Mouse (Mus musculus): Measurements from ENCODE around the gene Layn.

Layn gene

GRCm38 (mm10) chr9:51031603-51032002, 45.3 kb downstream of the Layn start:
- peak; percentile 81 for DNase-seq

GRCm38 (mm10) chr9:51030147-51030546, 46.7 kb downstream of the Layn start:
- peak; percentile 87 for DNase-seq

- DNase-seq, result no peak
These were observed 49.9 kb downstream of the Layn start for GRCm38 (mm10) chr9:51026952-51027351.

- DNase-seq, result no peak
These were observed 55.6 kb downstream of the Layn start for GRCm38 (mm10) chr9:51021123-51021795.

GRCm38 (mm10) chr9:51020351-51020750, 56.5 kb downstream of the Layn start:
- no peak for DNase-seq

GRCm38 (mm10) chr9:51019670-51020069, 57.2 kb downstream of the Layn start:
- no peak for DNase-seq

- DNase-seq, result no peak
These were observed 61.2 kb downstream of the Layn start for GRCm38 (mm10) chr9:51015732-51016131.

GRCm38 (mm10) chr9:51013644-51014043, 63.2 kb downstream of the Layn start:
- no peak for DNase-seq

GRCm38 (mm10) chr9:51009656-51009950, 67.3 kb downstream of the Layn start:
- DNase-seq, result no peak

- DNase-seq, result peak; percentile 100
These were observed 67.8 kb downstream of the Layn start, which contains the start of gene Sik2 for GRCm38 (mm10) chr9:51008841-51009655. Gene Sik2, minus strand, starts transcription at chr9:51009073.

GRCm38 (mm10) chr9:51008068-51008840, 68.6 kb downstream of the Layn start:
- no peak for DNase-seq

GRCm38 (mm10) chr9:51007726-51008067, 69.2 kb downstream of the Layn start:
- DNase-seq, result no peak

- peak; percentile 93 for DNase-seq
These were observed 70.0 kb downstream of the Layn start for GRCm38 (mm10) chr9:51006846-51007245.
